Mouse (Mus musculus): Measurements from ENCODE around the gene Bclaf3. TPM values are rescaled to one million over a fixed set of nuclear protein-coding genes. Genes with fewer than 3 reads are reported as not detected.

Gene Bclaf3
- total RNA-seq (2023): 25.4 TPM

GRCm38 (mm10) chrX:159526388-159526787 lies at the start of gene Bclaf3:
Bclaf3 (plus strand) TSS chrX:159526688.

GRCm38 (mm10) chrX:159626907-159627587 lies 100.6 kb downstream of the Bclaf3 start, which contains the start of gene Sh3kbp1:
Sh3kbp1 (plus strand) TSS chrX:159627272.

Other genes starting within 250 kb of the Bclaf3 start
- 32.2 TPM for gene Eif1ax, start 154.5 kb upstream of the Bclaf3 start, total RNA-seq (2023)
- gene Map7d2, start 112.1 kb upstream of the Bclaf3 start, total RNA-seq (2023): not detected
- gene Sh3kbp1, start 100.6 kb downstream of the Bclaf3 start, total RNA-seq (2023): 260 TPM